Mouse (Mus musculus) liver, adult 2 months (tissue): ENCODE data around the gene Aup1. TPM values are rescaled to one million over a fixed set of nuclear protein-coding genes. Genes with fewer than 3 reads are reported as not detected.

ENCODE experiments used
- DNase-seq: peaks from one replicate; pipeline ENCODE4 v3.0.0-alpha.2; 2011; ENCODE audit warnings: low read depth, low spot score; ENCODE audit errors: extremely low read depth
- H3K27ac ChIP-seq: fragments of 200-500 bp; replicated peaks from 2 replicates; pipeline ENCODE4 v1.5.1; 2012; ENCODE audit warnings: low read depth, mild to moderate bottlenecking, control low read depth, inconsistent platforms, low read length; ENCODE audit not compliant: insufficient read depth
- H3K27me3 ChIP-seq: fragments of 200-500 bp; 2 replicates; pipeline ENCODE4 v1.6.1; 2012; ENCODE audit warnings: mild to moderate bottlenecking, moderate library complexity, low read length, inconsistent platforms; ENCODE audit not compliant: control insufficient read depth, insufficient read depth
- H3K36me3 ChIP-seq: fragments of 200-500 bp; 2 replicates; pipeline ENCODE4 v1.6.1; 2012; ENCODE audit warnings: low read length, inconsistent platforms; ENCODE audit not compliant: control insufficient read depth, insufficient read depth
- H3K4me1 ChIP-seq: fragments of 200-500 bp; 2 replicates; pipeline ENCODE4 v1.6.1; 2011; ENCODE audit warnings: low read length; ENCODE audit not compliant: control insufficient read depth, insufficient read depth
- H3K4me3 ChIP-seq: fragments of 200-500 bp; 2 replicates; pipeline ENCODE4 v1.5.1; 2011; ENCODE audit warnings: low read depth, mild to moderate bottlenecking, control low read depth, low read length, moderate library complexity; ENCODE audit not compliant: insufficient read depth
- H3K79me2 ChIP-seq: fragments of 200-500 bp; 2 replicates; pipeline ENCODE4 v1.6.1; 2012; ENCODE audit warnings: inconsistent platforms, mild to moderate bottlenecking, low read length, moderate library complexity; ENCODE audit not compliant: control insufficient read depth, insufficient read depth
- H3K9ac ChIP-seq: fragments of 200-500 bp; 2 replicates; pipeline ENCODE4 v1.6.1; 2012; ENCODE audit warnings: low read depth, mild to moderate bottlenecking, control low read depth, inconsistent platforms, low read length
- CTCF ChIP-seq: fragments of 200-500 bp; IDR thresholded peaks from 2 replicates; pipeline ENCODE4 v1.5.1; 2011; ENCODE audit warnings: low read depth, low read length, control low read depth
- POLR2A ChIP-seq: fragments of 200-500 bp; IDR thresholded peaks from 2 replicates; pipeline ENCODE4 v1.6.1; 2011; ENCODE audit warnings: low read length, control low read depth; ENCODE audit not compliant: insufficient read depth; ENCODE audit errors: extremely low read depth
- WGBS: fragments of 180-500 bp; shearing (Covaris S2); methylation state at CpG from one replicate; pipeline ENCODE4 v1.1.7; 2018; 5-methylcytosine and 5-hydroxymethylcytosine counted together
- polyA plus RNA-seq: library from polyadenylated mRNA; depleted of rRNA; stranded (reverse); fragments of >200 nt; gene quantifications from 2 replicates; pipeline ENCODE4 v1.2.3, GENCODE M21; 2012
- total RNA-seq: library from RNA; depleted of rRNA; stranded (reverse); fragments of >200 nt; gene quantifications from 2 replicates; pipeline ENCODE4 v1.2.3, GENCODE M21; 2014

Gene Aup1
- total and polyA plus RNA-seq, 2 experiments = 109 to 593 TPM

- Histone ChIP-seq H3K4me3 (no peak overlapping the region), H3K9ac (no peak overlapping the region), H3K27me3 (peaks cover 23% of the 10 kb centered on the region), H3K79me2 (no peaks in the 10 kb centered on the region), H3K27ac (no peak overlapping the region), H3K36me3 (no peaks in the 10 kb centered on the region), H3K4me1 (peaks cover 9% of the 10 kb centered on the region)
- peak; percentile 38 for DNase-seq
- WGBS = 26% methylated on average over 2 of the region's 2 CpGs
- no peak for TF ChIP-seq CTCF
- no peak for TF ChIP-seq POLR2A
These were observed 20.7 kb downstream of the Aup1 start for GRCm38 (mm10) chr6:83074979-83075378.

- H3K27ac ChIP-seq = peak within 1 kb of the TSS; percentile 69
- H3K36me3 ChIP-seq = peaks cover 4% of the 10 kb centered on the region; the same call in 1 of the 2 replicates
- TF ChIP-seq CTCF (no peak), POLR2A (0 out of 2 replicates have a peak, but pooled peaks have one; percentile 34)
- no peaks in the 10 kb centered on the region; the same call in 1 of the 2 replicates for H3K27me3 ChIP-seq
- WGBS = under 1% methylated on average over 54 of the region's 54 CpGs
- H3K79me2 ChIP-seq = no peaks in the 10 kb centered on the region
- no peak for DNase-seq
- H3K4me3 ChIP-seq = peak within 1 kb of the TSS; percentile 75
- H3K4me1 ChIP-seq = peaks cover 13% of the 10 kb centered on the region
- peak within 1 kb of the TSS; percentile 86 for H3K9ac ChIP-seq
These were observed 23.5 kb downstream of the Aup1 start, which contains the start of gene Pcgf1 for GRCm38 (mm10) chr6:83077630-83078323. Pcgf1 (plus strand) TSS chr6:83077869.

DNA sequence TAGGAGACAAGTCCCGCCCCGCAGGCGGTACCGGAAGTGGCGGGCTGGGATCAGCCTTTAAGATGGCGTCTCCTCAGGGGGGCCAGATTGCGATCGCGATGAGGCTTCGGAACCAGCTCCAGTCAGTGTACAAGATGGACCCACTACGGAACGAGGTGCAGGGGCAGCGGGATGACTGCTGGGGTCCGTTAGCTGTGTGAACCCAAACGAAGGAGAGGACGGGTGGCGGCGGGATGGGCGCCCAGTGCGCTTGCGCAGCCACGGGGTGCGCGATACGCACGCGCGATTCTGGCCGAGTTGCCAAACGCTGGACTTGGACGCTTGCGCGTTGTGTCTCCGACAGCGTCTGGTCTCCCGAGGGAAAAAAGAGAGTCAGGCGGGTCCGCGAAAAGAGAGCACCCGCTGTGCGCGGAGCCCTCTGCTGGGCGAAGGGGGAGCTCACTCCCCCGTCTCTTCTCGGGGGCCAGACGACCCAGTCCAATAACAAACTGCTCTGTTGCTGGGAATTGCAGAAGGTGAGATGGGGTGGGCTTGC is 24.1 kb downstream of the Aup1 start:
- Histone ChIP-seq H3K27ac (peak overlapping the region; percentile 69), H3K36me3 (peaks cover 4% of the 10 kb centered on the region; the same call in 1 of the 2 replicates), H3K4me1 (peaks cover 13% of the 10 kb centered on the region), H3K9ac (peak overlapping the region; percentile 81), H3K27me3 (no peaks in the 10 kb centered on the region), H3K79me2 (no peaks in the 10 kb centered on the region), H3K4me3 (peak overlapping the region; percentile 75)
- TF ChIP-seq POLR2A = no peak
- peak; percentile 62 for TF ChIP-seq CTCF
- DNase-seq = peak; percentile 82
- under 1% methylated on average over 46 of the region's 46 CpGs for WGBS

DNA sequence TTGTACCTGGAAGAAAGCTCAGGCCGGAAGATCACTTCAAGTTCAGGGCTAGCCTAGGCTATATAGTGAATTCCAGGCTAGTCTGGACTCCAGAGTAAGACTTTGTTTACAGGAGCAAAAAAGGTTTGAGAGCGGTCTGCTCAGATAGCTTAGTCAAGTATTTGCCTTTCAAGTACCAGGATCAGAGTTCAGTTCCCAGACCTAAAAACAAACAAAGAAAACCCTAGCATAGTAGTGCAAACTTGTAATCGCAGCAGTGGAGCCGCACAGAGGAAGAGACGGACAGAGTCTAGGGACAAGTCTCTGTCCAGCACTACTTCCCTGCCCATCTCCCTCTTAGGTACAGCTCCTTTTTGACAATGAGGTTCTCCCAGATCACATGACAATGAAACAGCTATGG is 25.9 kb downstream of the Aup1 start:
- Histone ChIP-seq H3K79me2 (no peaks in the 10 kb centered on the region), H3K27me3 (no peaks in the 10 kb centered on the region), H3K36me3 (peaks cover 4% of the 10 kb centered on the region; the same call in 1 of the 2 replicates), H3K4me3 (no peak overlapping the region), H3K4me1 (peaks cover 13% of the 10 kb centered on the region), H3K9ac (no peak overlapping the region), H3K27ac (no peak overlapping the region; the same call in 1 of the 2 replicates)
- peak; percentile 77 for DNase-seq
- TF ChIP-seq CTCF (no peak), POLR2A (no peak)
- 35% methylated on average over 5 of the region's 5 CpGs for WGBS

- H3K36me3 ChIP-seq = peaks cover 4% of the 10 kb centered on the region; the same call in 1 of the 2 replicates
- DNase-seq = peak; percentile 60
These were observed 29.2 kb downstream of the Aup1 start for GRCm38 (mm10) chr6:83083497-83083896.

DNA sequence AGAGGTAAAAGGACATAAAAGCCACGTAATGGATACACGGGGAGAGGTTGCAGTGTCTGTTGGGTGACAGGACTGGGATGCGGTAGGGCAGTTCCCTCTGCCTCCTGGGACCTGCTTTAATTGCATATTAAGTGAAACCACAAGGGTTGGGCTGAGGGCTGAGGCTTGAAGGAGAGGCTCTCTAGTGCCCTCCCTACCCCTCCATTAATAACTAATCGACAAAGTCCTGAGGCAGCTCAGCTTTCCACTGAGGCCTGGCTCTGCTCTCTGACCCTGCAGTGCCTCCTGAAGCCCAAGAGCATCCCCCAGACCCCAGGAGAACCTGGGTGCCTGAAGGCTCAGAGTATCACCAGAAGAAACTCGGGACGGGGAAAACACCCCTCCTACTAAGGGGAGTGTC is 30.2 kb downstream of the Aup1 start:
- Histone ChIP-seq H3K9ac (no peak overlapping the region), H3K27ac (no peak overlapping the region), H3K4me1 (peaks cover 9% of the 10 kb centered on the region; the same call in 1 of the 2 replicates), H3K36me3 (peaks cover 4% of the 10 kb centered on the region; the same call in 1 of the 2 replicates), H3K27me3 (peaks cover 5% of the 10 kb centered on the region), H3K79me2 (no peaks in the 10 kb centered on the region), H3K4me3 (no peak overlapping the region)
- TF ChIP-seq CTCF = no peak
- TF ChIP-seq POLR2A = no peak
- no peak for DNase-seq
- 55% methylated on average over 6 of the region's 6 CpGs for WGBS

More at GRCm38 (mm10) chr6:83083497-83083896, 29.2 kb downstream of the Aup1 start:
- 20% methylated on average over 5 of the region's 5 CpGs for WGBS
- Histone ChIP-seq H3K27ac (no peak overlapping the region), H3K27me3 (peaks cover 5% of the 10 kb centered on the region; the same call in 1 of the 2 replicates), H3K9ac (no peak overlapping the region), H3K4me3 (no peak overlapping the region), H3K4me1 (peaks cover 13% of the 10 kb centered on the region), H3K79me2 (no peaks in the 10 kb centered on the region)
- no peak for TF ChIP-seq POLR2A
- TF ChIP-seq CTCF = no peak
